Mouse (Mus musculus) erythroblast, embryonic 14.5 days (primary cell): ENCODE measurements around the gene Gnb3.

ENCODE experiments used
- GATA1 ChIP-seq: IDR thresholded peaks from 2 replicates; pipeline ENCODE4 v1.6.1; 2012; ENCODE audit warnings: low read length, inconsistent platforms, mixed read lengths
- TAL1 ChIP-seq: IDR thresholded peaks from 3 replicates; pipeline ENCODE4 v1.6.1; 2012; ENCODE audit warnings: low read length, inconsistent platforms, mixed read lengths

GRCm38 (mm10) chr6:124811403-124811665, 28.7 kb downstream of the Gnb3 start:
- TF ChIP-seq GATA1: no peak
- TF ChIP-seq TAL1: no peak
